Mouse (Mus musculus) CH12.LX (cell line): ENCODE data around the gene Vps26b. TPM values are rescaled to one million over a fixed set of nuclear protein-coding genes. Genes with fewer than 3 reads are reported as not detected.

Experiments used
- DNase-seq: peaks from one replicate; pipeline ENCODE4 v3.0.0-alpha.2; 2013; ENCODE audit errors: extremely low read depth
- H3K27ac ChIP-seq: 2 replicates; pipeline ENCODE4 v1.5.1; 2012; ENCODE audit warnings: low read depth, mild to moderate bottlenecking, control low read depth, moderate library complexity; ENCODE audit not compliant: insufficient read depth
- H3K27me3 ChIP-seq: replicated peaks from 2 replicates; pipeline ENCODE3; 2012; ENCODE audit warnings: inconsistent platforms
- H3K36me3 ChIP-seq, 2 experiments: replicated peaks in 1 of 2; 2 replicates each; pipeline versions ENCODE3 to v1.6.1; 2012; ENCODE audit warnings: inconsistent platforms in 1 of 2, low read length in 1 of 2, mild to moderate bottlenecking in 1 of 2, mixed read lengths in 1 of 2, moderate library complexity in 1 of 2; ENCODE audit not compliant: control insufficient read depth in 1 of 2, insufficient read depth in 1 of 2
- H3K4me1 ChIP-seq, 2 experiments: 2 replicates each; pipeline ENCODE4 v1.6.1; 2012; ENCODE audit warnings: inconsistent platforms in 1 of 2, moderate library complexity in 1 of 2; ENCODE audit not compliant: insufficient read depth in 2 of 2, control insufficient read depth in 1 of 2
- H3K4me2 ChIP-seq: 2 replicates; pipeline ENCODE4 v1.6.1; 2012; ENCODE audit warnings: low read depth, mild to moderate bottlenecking, control low read depth; ENCODE audit not compliant: poor library complexity, insufficient read depth, severe bottlenecking
- H3K4me3 ChIP-seq, 3 experiments: fragments of 150-350 bp in 1 of 3; sonication (generic) in 1 of 3; replicated peaks in 1 of 3; 2 replicates each; pipeline versions ENCODE3 to v1.5.1; 2011 to 2012; ENCODE audit warnings: low read depth in 2 of 3, low read length in 2 of 3, mild to moderate bottlenecking in 2 of 3, moderate library complexity in 2 of 3, control low read depth in 1 of 3, improper control_type of control experiment in 1 of 3, inconsistent platforms in 1 of 3, mixed read lengths in 1 of 3; ENCODE audit not compliant: poor library complexity in 1 of 3
- H3K79me2 ChIP-seq: replicated peaks from 2 replicates; pipeline ENCODE4 v1.6.1; 2012; ENCODE audit warnings: mild to moderate bottlenecking, moderate library complexity; ENCODE audit not compliant: control insufficient read depth, poor library complexity, insufficient read depth, severe bottlenecking; ENCODE audit errors: extremely low read depth
- H3K9ac ChIP-seq: 2 replicates; pipeline ENCODE4 v1.6.1; 2012; ENCODE audit warnings: low read depth, mild to moderate bottlenecking, control low read depth, moderate library complexity; ENCODE audit not compliant: insufficient read depth
- H3K9me3 ChIP-seq: replicated peaks from 2 replicates; pipeline ENCODE3; 2012; ENCODE audit warnings: low read length, inconsistent platforms, mixed read lengths
- BHLHE40 ChIP-seq: IDR thresholded peaks from 2 replicates; pipeline ENCODE4 v1.6.1; 2011; ENCODE audit warnings: mild to moderate bottlenecking, low read depth, low read length, improper control_type of control experiment
- CTCF ChIP-seq, 2 experiments: IDR thresholded peaks in 1 of 2; conservative IDR thresholded peaks in 1 of 2; 2 replicates each; pipeline ENCODE4 v1.5.1; 2011 to 2012; ENCODE audit warnings: low read depth in 2 of 2, low read length in 2 of 2, improper control_type of control experiment in 1 of 2, inconsistent platforms in 1 of 2, mild to moderate bottlenecking in 1 of 2, moderate library complexity in 1 of 2
- ELF1 ChIP-seq: IDR thresholded peaks from 2 replicates; pipeline ENCODE4 v1.6.1; 2014; ENCODE audit warnings: low read depth, mild to moderate bottlenecking, inconsistent platforms, low read length, improper control_type of control experiment
- EP300 ChIP-seq: IDR thresholded peaks from 2 replicates; pipeline ENCODE4 v1.6.1; 2011; ENCODE audit warnings: low read length, improper control_type of control experiment
- ETS1 ChIP-seq: conservative IDR thresholded peaks from 2 replicates; pipeline ENCODE4 v1.6.1; 2012; ENCODE audit warnings: low read depth, mild to moderate bottlenecking, inconsistent platforms, low read length, improper control_type of control experiment, moderate library complexity
- GABPA ChIP-seq: IDR thresholded peaks from 2 replicates; pipeline ENCODE4 v1.6.1; 2012; ENCODE audit warnings: low read depth, low read length, improper control_type of control experiment, inconsistent platforms; ENCODE audit not compliant: insufficient replicate concordance
- HCFC1 ChIP-seq: IDR thresholded peaks from 2 replicates; pipeline ENCODE4 v1.6.1; 2012; ENCODE audit warnings: low read depth, mild to moderate bottlenecking, inconsistent platforms, low read length, improper control_type of control experiment
- IRF4 ChIP-seq: IDR thresholded peaks from 2 replicates; pipeline ENCODE4 v1.6.1; 2014; ENCODE audit warnings: low read depth, mild to moderate bottlenecking, inconsistent platforms, low read length, improper control_type of control experiment
- KAT2A ChIP-seq: IDR thresholded peaks from 2 replicates; pipeline ENCODE4 v1.6.1; 2012; ENCODE audit warnings: low read length, improper control_type of control experiment, inconsistent platforms; ENCODE audit not compliant: insufficient replicate concordance
- MEF2A ChIP-seq: IDR thresholded peaks from 2 replicates; pipeline ENCODE4 v1.6.1; 2014; ENCODE audit warnings: low read depth, mild to moderate bottlenecking, inconsistent platforms, low read length, improper control_type of control experiment, borderline replicate concordance
- MXI1 ChIP-seq: IDR thresholded peaks from 2 replicates; pipeline ENCODE4 v1.6.1; 2011; ENCODE audit warnings: mild to moderate bottlenecking, low read depth, low read length, improper control_type of control experiment
- POLR2A ChIP-seq: IDR thresholded peaks from 2 replicates; pipeline ENCODE4 v1.6.1; 2011; ENCODE audit warnings: low read depth, mild to moderate bottlenecking, improper control_type of control experiment, low read length
- RCOR1 ChIP-seq: conservative IDR thresholded peaks from 2 replicates; pipeline ENCODE4 v1.6.1; 2012; ENCODE audit warnings: low read depth, mild to moderate bottlenecking, inconsistent platforms, low read length, improper control_type of control experiment
- SMC3 ChIP-seq: IDR thresholded peaks from 2 replicates; pipeline ENCODE4 v1.6.1; 2011; ENCODE audit warnings: low read depth, low read length, improper control_type of control experiment
- USF2 ChIP-seq: conservative IDR thresholded peaks from 2 replicates; pipeline ENCODE4 v1.6.1; 2011; ENCODE audit warnings: low read depth, low read length, improper control_type of control experiment
- ZC3H11A ChIP-seq: IDR thresholded peaks from 2 replicates; pipeline ENCODE4 v1.6.1; 2012; ENCODE audit warnings: low read depth, mild to moderate bottlenecking, inconsistent platforms, low read length, improper control_type of control experiment
- ZKSCAN1 ChIP-seq: IDR thresholded peaks from 2 replicates; pipeline ENCODE4 v1.6.1; 2012; ENCODE audit warnings: low read depth, inconsistent platforms, low read length, improper control_type of control experiment, borderline replicate concordance
- ZNF384 ChIP-seq: IDR thresholded peaks from 2 replicates; pipeline ENCODE4 v1.6.1; 2012; ENCODE audit warnings: low read depth, low read length, improper control_type of control experiment, inconsistent platforms
- dilution Hi-C: fragments of 300-500 bp; cut with MboI; formaldehyde crosslinking; loops from 2 replicates; pipeline ENCODE4 v1.14.3; 2020; ENCODE audit warnings: low sequenced_read_pairs; ENCODE audit not compliant: extremely low pct_unique_long_range_greater_than_20kb, extremely low pct_ligation_motif_present
- in situ Hi-C: fragments of 300-500 bp; cut with MboI; formaldehyde crosslinking; loops from 3 replicates; pipeline ENCODE4 v1.14.3; 2019; ENCODE audit warnings: low sequenced_read_pairs, low pct_ligation_motif_present, low pct_unique_long_range_greater_than_20kb, mixed read lengths
- polyA plus RNA-seq: library from polyadenylated mRNA; unstranded; fragments of >175 nt; gene quantifications from 2 replicates; pipeline ENCODE4 v1.2.1, GENCODE M21; 2012; ENCODE audit warnings: low read depth; ENCODE audit not compliant: insufficient read length
- total RNA-seq, 2 experiments: library from RNA; depleted of rRNA; stranded (reverse); fragments of 300-350 nt in 1 of 2; fragments of >200 nt in 1 of 2; gene quantifications; 2 replicates each; pipeline ENCODE4 v1.2.3; 2012 to 2014

Gene Vps26b
- total and polyA plus RNA-seq, 3 experiments: 16.6 to 33.8 (median 21.0) TPM

DNA sequence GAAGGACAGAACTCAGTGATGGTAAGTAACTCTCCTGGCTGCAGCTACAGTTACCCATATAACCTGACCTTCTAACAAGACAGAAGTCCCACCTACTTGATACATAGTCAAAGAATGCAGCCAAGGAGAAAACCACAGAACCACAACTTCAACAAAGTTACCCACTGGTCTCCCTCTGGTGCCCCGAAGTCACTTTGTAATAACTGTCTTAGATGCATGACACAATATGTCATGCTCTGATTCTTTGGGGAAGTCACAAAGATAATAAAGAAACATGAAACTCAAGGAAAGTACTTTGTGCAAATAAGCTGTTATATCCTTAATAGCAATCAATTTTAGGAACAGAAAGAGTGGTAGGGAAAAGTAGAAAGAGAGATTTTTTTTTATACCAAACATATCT lies 3.2 kb downstream of the Vps26b start (continued):
- no peak for TF ChIP-seq MXI1
- TF ChIP-seq RCOR1: no peak
- TF ChIP-seq USF2: no peak
- TF ChIP-seq IRF4: peak; percentile 58
- TF ChIP-seq CTCF (conservative IDR thresholded peaks at IDR 0.05 in 1 of 2, IDR thresholded peaks at IDR 0.05 in 1 of 2; ENCODE audit: low read depth in 2 of 2, low read length in 2 of 2): no peak
- TF ChIP-seq POLR2A: no peak
- no peak for TF ChIP-seq HCFC1
- TF ChIP-seq ZNF384: no peak
- TF ChIP-seq MEF2A: 0 out of 2 replicates have a peak, but pooled peaks have one; percentile 24
- TF ChIP-seq ELF1: no peak
- TF ChIP-seq KAT2A: no peak
- TF ChIP-seq GABPA: no peak
- TF ChIP-seq ZC3H11A: no peak
- TF ChIP-seq ETS1: peak; percentile 69
- TF ChIP-seq ZKSCAN1: no peak

DNA sequence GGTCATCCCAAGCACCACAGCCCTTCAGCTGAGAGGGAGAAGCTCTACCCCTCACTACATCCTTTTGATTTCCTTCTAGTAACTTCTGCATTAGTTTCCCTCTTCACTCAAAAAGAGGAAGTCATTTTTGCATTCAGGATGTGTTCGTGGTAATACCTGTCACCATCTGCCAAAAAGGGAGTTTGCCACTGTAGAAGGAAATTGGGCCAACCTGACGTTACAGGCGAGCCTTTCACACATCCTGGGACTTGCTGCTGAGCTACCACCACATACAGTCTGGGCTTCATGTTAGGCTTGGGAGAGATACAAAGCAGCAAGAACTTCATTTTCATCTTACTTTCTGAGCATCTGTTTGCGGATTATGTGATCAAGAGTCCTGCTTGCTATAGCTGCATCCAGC lies 6.2 kb downstream of the Vps26b start:
- Histone ChIP-seq H3K27me3 (peaks cover 2% of the 10 kb centered on the region), H3K79me2 (peaks cover 7% of the 10 kb centered on the region; the same call in 1 of the 2 replicates), H3K9me3 (peaks cover 2% of the 10 kb centered on the region), H3K27ac (no peak overlapping the region), H3K9ac (no peak overlapping the region), H3K36me3 (peaks cover 0 to 28% of the 10 kb centered on the region in 2 experiments), H3K4me3 (no peak overlapping the region), H3K4me1 (peaks cover 16 to 55% of the 10 kb centered on the region in 2 experiments), H3K4me2 (no peak overlapping the region)
- peak; percentile 55 for DNase-seq
- dilution Hi-C loops: no loop called here
- no peak for TF ChIP-seq SMC3
- TF ChIP-seq ETS1: 0 out of 2 replicates have a peak, but pooled peaks have one; percentile 25
- TF ChIP-seq EP300: peak; percentile 53
- in situ Hi-C loops: no loop called here

DNA sequence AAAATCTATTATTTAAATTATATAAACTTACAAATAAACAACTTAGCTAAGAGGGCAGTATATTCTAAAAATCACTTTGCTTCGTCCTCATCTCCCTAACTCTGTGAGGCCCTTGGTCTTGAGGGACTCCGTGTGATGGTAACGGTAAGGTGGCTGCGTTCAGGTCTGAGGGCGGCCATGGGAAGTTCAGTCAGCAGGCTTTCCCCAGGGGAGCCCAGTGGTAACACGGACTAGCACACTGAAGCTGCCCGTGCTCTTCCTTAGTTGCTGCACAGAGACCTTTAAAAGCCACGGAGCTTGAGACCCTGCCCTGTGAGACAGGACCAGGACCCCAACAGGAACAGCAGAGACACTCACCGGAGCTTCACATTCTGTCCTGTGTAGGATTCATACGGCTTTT lies 10.9 kb downstream of the Vps26b start:
- H3K4me3 ChIP-seq: no peak overlapping the region
- H3K27me3 ChIP-seq: no peaks in the 10 kb centered on the region
- peak; percentile 30 for DNase-seq
- H3K4me2 ChIP-seq: no peak overlapping the region
- H3K9me3 ChIP-seq: peaks cover 2% of the 10 kb centered on the region
- H3K27ac ChIP-seq: no peak overlapping the region
- peaks cover 16 to 56% of the 10 kb centered on the region in 2 experiments for H3K36me3 ChIP-seq
- H3K4me1 ChIP-seq: peaks cover 5 to 18% of the 10 kb centered on the region in 2 experiments
- in situ Hi-C loops (no loop called here), dilution Hi-C loops (no loop called here)
- H3K9ac ChIP-seq: no peak overlapping the region
- H3K79me2 ChIP-seq: no peaks in the 10 kb centered on the region
- 0 out of 2 replicates have a peak, but pooled peaks have one; percentile 21 for TF ChIP-seq BHLHE40
- TF ChIP-seq ZC3H11A: no peak
